Mouse (Mus musculus): ENCODE data around the gene Cd177. TPM values are rescaled to one million over a fixed set of nuclear protein-coding genes. Genes with fewer than 3 reads are reported as not detected.
"Not testable (repeated sequence)": the region's sequence is repeated elsewhere in the genome, so short reads cannot be mapped to it uniquely, and the experiment has no call there.

The Cd177 gene
- polyA plus RNA-seq, 1 experiment from 2014 or later, result 0.17 TPM

DNA sequence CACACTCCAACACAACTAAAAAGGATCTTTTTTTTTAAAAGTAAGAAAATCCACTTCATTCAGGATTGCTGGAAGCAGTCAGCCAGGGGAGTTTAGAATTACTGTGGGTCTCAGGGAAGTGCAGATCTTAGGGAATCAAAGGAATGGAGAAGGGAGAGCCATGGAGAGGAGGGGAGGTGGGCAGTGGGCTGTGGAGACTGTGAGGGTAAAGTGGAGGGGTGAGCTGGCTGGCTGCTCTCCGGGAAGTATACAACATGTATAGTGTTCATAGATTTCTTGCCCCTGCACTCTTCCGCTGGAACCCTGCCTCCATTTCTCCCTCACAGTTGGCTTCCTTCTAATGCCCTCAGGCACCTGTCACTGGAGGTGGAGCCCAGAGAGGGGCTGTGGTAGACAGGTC lies 8.5 kb downstream of the Cd177 start:
- Histone ChIP-seq H3K27ac (no peak overlapping the region), H3K36me3 (no peaks in the 10 kb centered on the region), H3K4me2 (no peak overlapping the region), H3K4me3 (no peak overlapping the region), H3K4me1 (replicated peaks) (peaks cover 12% of the 10 kb centered on the region), H3K9me3 (no peaks in the 10 kb centered on the region), H3K27me3 (no peaks in the 10 kb centered on the region), H3K9ac (no peak overlapping the region)
- WGBS, result 74% methylated on average over 2 of the region's 2 CpGs
- ATAC-seq (ENCODE audit: low FRiP score), result no peak

DNA sequence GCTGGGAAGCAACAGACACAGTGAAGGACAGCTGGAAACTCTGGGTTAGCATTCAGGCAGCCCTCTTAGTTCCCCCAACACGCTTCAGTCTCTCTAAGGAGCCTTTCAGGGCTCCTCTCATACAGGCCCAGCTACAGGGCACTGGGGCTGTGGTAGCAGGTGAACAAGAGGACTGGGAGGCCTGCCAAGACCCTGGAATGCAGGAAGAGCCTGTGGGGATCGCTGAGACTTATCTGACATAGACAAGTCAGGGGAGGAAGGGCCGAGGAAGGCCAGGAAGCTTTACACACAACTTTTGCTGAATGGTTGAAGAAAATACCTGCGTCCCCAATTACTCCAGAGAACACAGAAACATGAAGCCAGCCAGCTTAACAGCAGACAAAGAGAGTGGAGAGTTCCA lies 9.4 kb downstream of the Cd177 start:
- H3K36me3 ChIP-seq, result no peaks in the 10 kb centered on the region
- H3K9ac ChIP-seq, result peak overlapping the region; percentile 26; the same call in 1 of the 2 replicates
- H3K4me1 ChIP-seq (replicated peaks), result peaks cover 12% of the 10 kb centered on the region
- H3K4me2 ChIP-seq, result no peak overlapping the region
- no peaks in the 10 kb centered on the region for H3K27me3 ChIP-seq
- ATAC-seq (ENCODE audit: low FRiP score), result no peak
- no peak overlapping the region for H3K4me3 ChIP-seq
- H3K9me3 ChIP-seq, result no peaks in the 10 kb centered on the region
- WGBS, result 48% methylated on average over 4 of the region's 4 CpGs
- H3K27ac ChIP-seq, result 0 out of 2 replicates have a peak overlapping the region, but pooled peaks have one; percentile 13

DNA sequence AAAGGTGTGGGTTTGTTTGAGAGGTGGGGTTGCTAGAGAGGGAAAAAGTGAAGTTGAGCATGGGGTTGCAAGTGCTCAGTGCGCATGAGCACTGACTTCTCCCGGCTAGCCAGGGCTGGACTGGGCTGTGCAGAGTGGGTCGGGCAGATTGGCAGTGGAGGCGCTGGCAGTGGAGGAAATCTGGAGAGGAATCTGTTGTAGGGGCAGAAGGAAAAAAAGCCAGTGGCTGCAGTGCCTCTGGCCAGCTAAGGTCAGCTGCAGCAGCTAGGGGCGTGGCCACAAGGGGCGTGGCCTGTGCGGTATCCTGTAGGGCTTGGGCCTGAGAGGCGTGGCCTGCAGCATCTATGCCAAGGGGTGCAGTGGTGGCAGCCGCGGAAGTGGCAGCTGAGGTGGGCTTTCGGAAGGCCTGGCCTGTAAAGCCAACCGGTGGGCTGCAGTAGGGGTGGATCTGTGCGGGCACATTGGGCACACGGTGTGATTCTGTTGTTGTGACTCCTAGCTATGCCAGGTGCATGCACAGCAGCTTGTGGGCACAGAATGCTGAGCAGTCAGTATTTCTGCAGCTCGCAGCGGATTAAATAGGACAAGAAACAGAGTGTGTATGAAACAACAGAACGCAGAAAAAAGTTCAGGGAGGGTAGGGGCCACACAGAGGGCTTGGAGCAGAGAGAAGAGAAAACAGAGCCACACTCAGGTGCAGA lies 24.0 kb downstream of the Cd177 start:
- H3K36me3 ChIP-seq, result no peaks in the 10 kb centered on the region
- peak; percentile 54; the same call in 1 of the 2 replicates for ATAC-seq (ENCODE audit: low FRiP score)
- H3K27ac ChIP-seq, result no peak overlapping the region
- H3K9me3 ChIP-seq, result no peaks in the 10 kb centered on the region; the same call in 1 of the 2 replicates
- peak overlapping the region; percentile 45 for H3K4me2 ChIP-seq
- H3K4me3 ChIP-seq, result peak overlapping the region; percentile 21
- 0 out of 2 replicates have a peak, but pooled peaks cover 3% of the 10 kb centered on the region for H3K27me3 ChIP-seq
- 19% methylated on average over 17 of the region's 17 CpGs for WGBS
- H3K9ac ChIP-seq, result peak overlapping the region; percentile 59
- H3K4me1 ChIP-seq (replicated peaks), result peaks cover 13% of the 10 kb centered on the region

DNA sequence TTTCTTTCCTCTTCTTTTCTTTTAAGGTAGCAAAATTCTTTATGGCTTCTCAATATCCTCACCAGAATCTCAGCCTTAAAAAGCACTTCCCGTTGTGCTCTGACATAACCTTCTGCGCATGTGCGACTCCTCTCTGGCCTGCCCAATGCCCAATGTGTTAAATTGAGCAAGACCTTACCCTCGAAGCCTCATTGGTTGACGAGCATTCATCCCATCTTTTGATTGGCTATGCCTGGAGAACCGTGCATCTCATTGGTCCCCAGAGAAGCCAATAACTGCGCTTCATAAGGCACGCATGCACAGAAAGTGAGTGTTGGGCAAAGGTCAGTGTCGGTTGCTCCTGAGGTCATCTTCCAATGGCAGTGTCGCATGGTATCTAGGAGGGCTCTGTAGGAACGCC lies 33.3 kb downstream of the Cd177 start, which contains the start of gene Gm4763:
Gene Gm4763 (minus strand): TSS at position 101 of the 400 bp plus-strand sequence.
- H3K4me2 ChIP-seq; H3K27ac ChIP-seq; H3K9ac ChIP-seq; ATAC-seq (ENCODE audit: low FRiP score); H3K27me3 ChIP-seq; H3K9me3 ChIP-seq; H3K4me3 ChIP-seq; H3K4me1 ChIP-seq (replicated peaks); H3K36me3 ChIP-seq: not testable (repeated sequence)
- 91% methylated on average over 11 of the region's 11 CpGs for WGBS

DNA sequence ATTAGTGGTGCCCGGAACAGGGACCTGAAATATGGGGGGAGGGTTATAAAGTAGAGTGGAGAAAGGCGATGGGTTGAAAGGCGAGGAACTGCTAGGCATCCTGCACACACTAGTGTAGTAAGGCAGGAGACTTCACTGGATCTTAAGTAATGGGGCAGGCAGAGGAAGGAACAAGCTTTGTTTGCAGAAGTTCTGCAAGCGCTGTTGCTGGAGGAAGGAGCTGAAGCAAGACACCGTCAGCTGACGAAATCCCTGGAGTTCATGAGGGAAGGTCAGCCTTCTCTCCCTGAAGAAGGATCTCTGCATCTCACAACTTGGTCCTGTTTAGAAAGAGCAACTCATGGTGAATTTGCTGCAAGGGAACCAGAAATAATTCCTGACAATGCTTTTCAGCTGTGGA lies 45.1 kb downstream of the Cd177 start:
- no peak for ATAC-seq (ENCODE audit: low FRiP score)
- no peaks in the 10 kb centered on the region for H3K9me3 ChIP-seq
- H3K27me3 ChIP-seq, result peaks cover 3% of the 10 kb centered on the region; the same call in 1 of the 2 replicates
- WGBS, result 81% methylated on average over 6 of the region's 6 CpGs
- no peak overlapping the region for H3K4me2 ChIP-seq
- H3K9ac ChIP-seq, result no peak overlapping the region
- H3K4me3 ChIP-seq, result no peak overlapping the region
- no peak overlapping the region for H3K27ac ChIP-seq
- H3K36me3 ChIP-seq, result no peaks in the 10 kb centered on the region
- peaks cover 5% of the 10 kb centered on the region; the same call in 1 of the 2 replicates for H3K4me1 ChIP-seq (replicated peaks)

DNA sequence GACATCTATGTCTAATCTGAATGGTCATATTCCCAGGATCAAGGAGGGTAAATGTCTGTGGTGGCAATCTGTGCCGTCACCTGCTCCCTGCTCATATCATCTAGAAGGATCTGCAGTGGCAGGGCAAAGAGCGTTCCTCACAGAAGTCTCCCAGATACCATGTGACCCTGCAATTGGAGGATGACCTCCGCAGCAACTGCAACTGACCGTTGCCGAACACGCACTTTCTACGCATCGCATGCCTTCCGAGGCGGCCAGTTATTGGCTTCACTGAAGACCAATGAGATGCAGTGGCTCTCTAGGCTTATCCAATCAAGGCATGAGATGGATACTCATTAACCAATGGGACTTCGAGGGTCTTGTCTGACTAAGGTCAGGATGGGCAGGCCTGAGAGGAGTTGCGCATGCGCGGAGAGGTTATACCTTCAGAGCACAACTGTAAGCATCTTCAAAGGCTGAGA lies 51.2 kb downstream of the Cd177 start, which contains the start of gene BC049730:
Gene BC049730 (plus strand): TSS at position 411 of the 461 bp plus-strand sequence.
- Histone ChIP-seq H3K4me1 (replicated peaks) (no peaks in the 10 kb centered on the region), H3K36me3 (no peaks in the 10 kb centered on the region), H3K9me3 (no peaks in the 10 kb centered on the region), H3K9ac (no peak within 1 kb of the TSS), H3K4me2 (no peak within 1 kb of the TSS), H3K4me3 (no peak within 1 kb of the TSS), H3K27ac (no peak within 1 kb of the TSS), H3K27me3 (0 out of 2 replicates have a peak, but pooled peaks cover 2% of the 10 kb centered on the region)
- WGBS, result 92% methylated on average over 14 of the region's 14 CpGs
- no peak for ATAC-seq (ENCODE audit: low FRiP score)

DNA sequence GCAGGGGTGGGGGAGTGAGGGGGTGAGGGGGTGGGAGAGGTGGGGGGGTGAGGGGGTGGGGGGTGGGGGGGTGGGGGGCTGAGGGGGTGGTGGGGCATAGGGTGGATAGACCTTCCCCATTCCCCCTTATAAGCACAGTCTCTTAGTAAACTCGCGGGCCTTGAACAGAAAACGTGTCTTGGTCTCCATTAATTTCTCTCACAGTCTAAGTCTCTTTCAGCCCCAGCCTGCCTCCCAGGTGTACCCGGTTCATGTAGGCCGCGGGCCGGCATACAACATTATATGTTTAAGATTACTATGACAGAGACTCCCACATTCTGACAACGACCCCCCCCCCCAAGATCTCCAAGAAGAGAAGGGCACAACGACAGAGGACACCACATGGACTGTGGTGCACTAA lies 57.3 kb downstream of the Cd177 start:
- H3K9me3 ChIP-seq; H3K36me3 ChIP-seq; H3K4me3 ChIP-seq; H3K27ac ChIP-seq; H3K4me1 ChIP-seq (replicated peaks); H3K9ac ChIP-seq; H3K27me3 ChIP-seq; ATAC-seq (ENCODE audit: low FRiP score); H3K4me2 ChIP-seq: not testable (repeated sequence)
- 78% methylated on average over 9 of the region's 9 CpGs for WGBS

DNA sequence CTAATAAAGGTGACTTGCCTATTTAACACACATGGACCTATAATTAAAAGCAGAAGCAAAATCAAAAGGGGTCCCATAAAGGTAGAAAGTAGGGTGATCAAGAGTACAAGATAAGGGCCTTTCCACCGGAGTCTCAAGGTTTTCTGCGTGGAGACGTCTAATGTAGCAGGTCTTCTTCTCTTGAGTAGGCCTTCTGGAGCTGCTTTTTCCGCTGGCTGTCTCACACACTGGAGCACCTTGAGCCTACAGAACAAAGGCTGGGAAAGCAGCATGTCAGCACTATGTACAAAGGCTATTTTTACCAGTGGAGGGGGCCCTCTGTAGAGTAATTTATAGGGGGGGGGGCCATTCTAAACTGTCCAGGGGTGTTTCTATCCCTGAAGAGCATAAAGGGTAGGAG lies 62.2 kb downstream of the Cd177 start:
- H3K4me2 ChIP-seq; H3K27me3 ChIP-seq; H3K9ac ChIP-seq; ATAC-seq (ENCODE audit: low FRiP score); H3K27ac ChIP-seq; H3K36me3 ChIP-seq; H3K4me1 ChIP-seq (replicated peaks); H3K9me3 ChIP-seq; H3K4me3 ChIP-seq: not testable (repeated sequence)
- WGBS, result 96% methylated on average over 4 of the region's 4 CpGs

Other genes starting within 250 kb of the Cd177 start
- gene AC161166.1, start 247.9 kb downstream of the Cd177 start, polyA plus RNA-seq (2015; fragmentation: Nextera tagmentation; extraction: Ambion mirVana), result 1.1 and 1.6 TPM in 2 replicates
- 21.1 TPM in 2 replicates for gene Irgq, start 229.6 kb downstream of the Cd177 start, polyA plus RNA-seq (2015; fragmentation: Nextera tagmentation; extraction: Ambion mirVana)
- not detected in 2 replicates for gene Pinlyp, start 214.2 kb downstream of the Cd177 start, polyA plus RNA-seq (2015; fragmentation: Nextera tagmentation; extraction: Ambion mirVana)
- gene Xrcc1, start 214.0 kb downstream of the Cd177 start, polyA plus RNA-seq (2015; fragmentation: Nextera tagmentation; extraction: Ambion mirVana), result 61.3 and 63.9 TPM in 2 replicates
- gene Ethe1, start 172.8 kb downstream of the Cd177 start, polyA plus RNA-seq (2015; fragmentation: Nextera tagmentation; extraction: Ambion mirVana), result 15.1 and 18.7 TPM in 2 replicates
- 9.1 and 9.4 TPM in 2 replicates for gene Zfp575, start 172.7 kb downstream of the Cd177 start, polyA plus RNA-seq (2015; fragmentation: Nextera tagmentation; extraction: Ambion mirVana)
- not detected in 2 replicates for gene Phldb3, start 149.5 kb downstream of the Cd177 start, polyA plus RNA-seq (2015; fragmentation: Nextera tagmentation; extraction: Ambion mirVana)
- not detected in 2 replicates for gene Lypd3, start 123.8 kb downstream of the Cd177 start, polyA plus RNA-seq (2015; fragmentation: Nextera tagmentation; extraction: Ambion mirVana)
- not detected in 2 replicates for gene Tex101, start 83.6 kb downstream of the Cd177 start, polyA plus RNA-seq (2015; fragmentation: Nextera tagmentation; extraction: Ambion mirVana)
- not detected in 2 replicates for gene BC049730, start 51.1 kb downstream of the Cd177 start, polyA plus RNA-seq (2015; fragmentation: Nextera tagmentation; extraction: Ambion mirVana)
- not detected in 2 replicates for gene Gm4763, start 33.4 kb downstream of the Cd177 start, polyA plus RNA-seq (2015; fragmentation: Nextera tagmentation; extraction: Ambion mirVana)
- gene Ceacam10, start 16.9 kb upstream of the Cd177 start, polyA plus RNA-seq (2015; fragmentation: Nextera tagmentation; extraction: Ambion mirVana), result 0.31 TPM in 1 of 2 replicates, not detected in the other
- 36.3 and 38.4 TPM in 2 replicates for gene Gm9844, start 101.9 kb upstream of the Cd177 start, polyA plus RNA-seq (2015; fragmentation: Nextera tagmentation; extraction: Ambion mirVana)
- gene Lypd4, start 109.6 kb upstream of the Cd177 start, polyA plus RNA-seq (2015; fragmentation: Nextera tagmentation; extraction: Ambion mirVana), result not detected in 2 replicates
- gene Dmrtc2, start 109.7 kb upstream of the Cd177 start, polyA plus RNA-seq (2015; fragmentation: Nextera tagmentation; extraction: Ambion mirVana), result 0.19 and 0.26 TPM in 2 replicates
- gene Rps19, start 124.1 kb upstream of the Cd177 start, polyA plus RNA-seq (2015; fragmentation: Nextera tagmentation; extraction: Ambion mirVana), result 1,307 and 1,338 TPM in 2 replicates
- gene Cd79a, start 137.1 kb upstream of the Cd177 start, polyA plus RNA-seq (2015; fragmentation: Nextera tagmentation; extraction: Ambion mirVana), result 0.35 and 0.38 TPM in 2 replicates
- 56.0 and 56.4 TPM in 2 replicates for gene Arhgef1, start 142.6 kb upstream of the Cd177 start, polyA plus RNA-seq (2015; fragmentation: Nextera tagmentation; extraction: Ambion mirVana)
- gene Gm4881, start 184.2 kb upstream of the Cd177 start, polyA plus RNA-seq (2015; fragmentation: Nextera tagmentation; extraction: Ambion mirVana), result 5.1 and 5.8 TPM in 2 replicates
- 220 and 226 TPM in 2 replicates for gene Rabac1, start 212.4 kb upstream of the Cd177 start, polyA plus RNA-seq (2015; fragmentation: Nextera tagmentation; extraction: Ambion mirVana)
- gene Atp1a3, start 245.6 kb upstream of the Cd177 start, polyA plus RNA-seq (2015; fragmentation: Nextera tagmentation; extraction: Ambion mirVana), result 253 and 258 TPM in 2 replicates